ENCODE assay signal across 8 mouse cellular contexts in the genomic region with DNA sequence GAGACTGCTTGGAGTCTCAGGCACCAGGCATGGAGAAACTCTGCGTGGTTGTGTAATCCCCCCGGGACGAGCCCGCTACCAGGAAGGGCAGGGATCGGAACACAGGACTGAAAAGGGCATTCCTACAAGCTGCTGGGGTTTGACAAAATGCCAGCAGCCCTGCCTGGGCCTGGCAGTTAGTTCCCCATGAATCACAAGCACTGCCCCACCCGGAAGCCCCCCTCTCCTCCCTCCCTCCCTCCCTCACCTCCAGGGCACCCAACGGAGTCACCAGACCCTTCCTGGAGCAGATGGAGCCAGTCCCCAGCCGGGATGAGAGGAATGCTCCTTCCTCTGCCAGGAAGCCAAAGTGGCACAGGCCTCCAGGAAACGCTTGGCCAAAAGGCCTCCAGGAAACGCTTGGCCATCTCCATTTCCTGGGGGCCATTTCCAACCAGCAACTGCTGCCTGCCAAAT. TPM values are rescaled to one million over a fixed set of nuclear protein-coding genes. Genes with fewer than 3 reads are reported as not detected.
DNase-seq lines count a peak whose midpoint lies in the region; ATAC-seq and TF ChIP-seq lines count a peak whose summit lies in the region.

No protein-coding gene starts in this region.

- no peaks in the 10 kb centered on the region for H3K27me3 ChIP-seq in hindbrain, postnatal 0 days (ENCODE audit: insufficient read depth, low read length)
- H3K27me3 ChIP-seq in liver, embryonic 15.5 days, result no peaks in the 10 kb centered on the region
- no peaks in the 10 kb centered on the region for H3K27me3 ChIP-seq in small intestine, adult 2 months (ENCODE audit: control insufficient read depth, insufficient read depth, low read length)

- DNase-seq in layer of hippocampus, adult 11-12 months (ENCODE audit: low spot score), result peak; percentile 63
- no peak for DNase-seq in layer of hippocampus, postnatal 36 days
- peak; percentile 90 for DNase-seq in adrenal gland, postnatal 14 days
- DNase-seq in gastrocnemius, adult 2 months, result peak; percentile 88
- peak; percentile 81 for DNase-seq in hindbrain, postnatal 0 days (ENCODE audit: low spot score)
- no peak for DNase-seq in yolk sac, embryonic 10.5 days (ENCODE audit: low spot score)

- no peak for TF ChIP-seq POLR2A in small intestine, adult 2 months (IDR thresholded peaks at IDR 0.05; ENCODE audit: low read depth, low read length)

- H3K4me2 ChIP-seq in hindbrain, postnatal 0 days (ENCODE audit: low read depth, low read length), result 0 out of 2 replicates have a peak overlapping the region, but pooled peaks have one; percentile 0
- H3K4me2 ChIP-seq in liver, embryonic 15.5 days, result peak overlapping the region; percentile 40

- H3K9me3 ChIP-seq in hindbrain, postnatal 0 days (ENCODE audit: low read length), result no peaks in the 10 kb centered on the region
- H3K9me3 ChIP-seq in liver, embryonic 15.5 days (replicated peaks), result no peaks in the 10 kb centered on the region

- intact Hi-C loops in gastrocnemius, adult 2 months (cut with DNase I), result no loop called here

- H3K36me3 ChIP-seq in hindbrain, postnatal 0 days (ENCODE audit: insufficient read depth, low read length), result no peaks in the 10 kb centered on the region
- H3K36me3 ChIP-seq in liver, embryonic 15.5 days (replicated peaks), result peaks cover 27% of the 10 kb centered on the region; the same call in 1 of the 2 replicates
- no peaks in the 10 kb centered on the region for H3K36me3 ChIP-seq in small intestine, adult 2 months (ENCODE audit: control insufficient read depth, insufficient read depth, low read length)

- peak overlapping the region; percentile 85 for H3K27ac ChIP-seq in gastrocnemius, adult 2 months
- H3K27ac ChIP-seq in hindbrain, postnatal 0 days, result peak overlapping the region; percentile 64
- H3K27ac ChIP-seq in liver, embryonic 15.5 days (replicated peaks), result peak overlapping the region; percentile 71
- H3K27ac ChIP-seq in small intestine, adult 2 months (ENCODE audit: insufficient read depth, low read depth, low read length), result peak overlapping the region; percentile 43

- no peak overlapping the region for H3K9ac ChIP-seq in hindbrain, postnatal 0 days (replicated peaks; ENCODE audit: low read length)
- no peak overlapping the region; the same call in 1 of the 2 replicates for H3K9ac ChIP-seq in liver, embryonic 15.5 days

- WGBS in hindbrain, postnatal 0 days, result 30% methylated on average over 10 of the region's 10 CpGs
- 24% methylated on average over 10 of the region's 10 CpGs for WGBS in liver, embryonic 15.5 days (ENCODE audit: insufficient replicate concordance)
- WGBS in small intestine, adult 2 months, result 44% methylated on average over 10 of the region's 10 CpGs

- peak; percentile 67 for ATAC-seq in hindbrain, postnatal 0 days
- ATAC-seq in liver, embryonic 15.5 days (ENCODE audit: insufficient read depth), result no peak

- H3K4me3 ChIP-seq in gastrocnemius, adult 2 months, result peak overlapping the region; percentile 47
- H3K4me3 ChIP-seq in hindbrain, postnatal 0 days (ENCODE audit: low read length), result no peak overlapping the region
- no peak overlapping the region for H3K4me3 ChIP-seq in liver, embryonic 15.5 days (replicated peaks)
- no peak overlapping the region for H3K4me3 ChIP-seq in small intestine, adult 2 months (ENCODE audit: low read depth, low read length)

- TF ChIP-seq CTCF in gastrocnemius, adult 2 months (IDR thresholded peaks at IDR 0.05), result no peak
- TF ChIP-seq CTCF in hindbrain, postnatal 0 days (IDR thresholded peaks at IDR 0.05; ENCODE audit: low read depth), result no peak
- no peak for TF ChIP-seq CTCF in small intestine, adult 2 months (IDR thresholded peaks at IDR 0.05; ENCODE audit: extremely low read depth, insufficient read length, insufficient replicate concordance, low read depth, low read length)

- H3K4me1 ChIP-seq in hindbrain, postnatal 0 days (ENCODE audit: insufficient read depth, low read length), result no peaks in the 10 kb centered on the region
- peaks cover 49% of the 10 kb centered on the region for H3K4me1 ChIP-seq in liver, embryonic 15.5 days (replicated peaks)
- H3K4me1 ChIP-seq in small intestine, adult 2 months (ENCODE audit: control insufficient read depth, insufficient read depth, insufficient read length, low read length), result peaks cover 10% of the 10 kb centered on the region

RNA-seq across cellular contexts. Expression of gene Camkk2, which starts 8.4 kb away (rescaled TPM):
- total RNA-seq in layer of hippocampus, postnatal 36 days (2021), result 100 to 1,000 TPM; 108 to 109 TPM
- total RNA-seq in adrenal gland, postnatal 14 days (2021), result 21.3 and 30.5 TPM in 2 replicates
- total RNA-seq in gastrocnemius, adult 2 months (2021), result 1 to 10 TPM; 3.6 to 5.2 TPM
- 82.0 and 112 TPM in 2 replicates for total RNA-seq in hindbrain, postnatal 0 days (2014; rRNA removed)
- polyA plus RNA-seq in hindbrain, postnatal 0 days (2015; fragmentation: Nextera tagmentation; extraction: Ambion mirVana), result 61.8 and 65.3 TPM in 2 replicates
- 8.9 and 11.4 TPM in 2 replicates for polyA plus RNA-seq in liver, embryonic 15.5 days (2015; fragmentation: Nextera tagmentation; extraction: Ambion mirVana)
- 6.8 and 6.9 TPM in 2 replicates for polyA plus RNA-seq in small intestine, adult 2 months (2012; rRNA removed)

RNA-seq across cellular contexts. Expression of gene Anapc5, which starts 50.3 kb away (rescaled TPM):
- total RNA-seq in layer of hippocampus, postnatal 36 days (2021), result 100 to 1,000 TPM; 193 to 202 TPM
- 173 and 195 TPM in 2 replicates for total RNA-seq in adrenal gland, postnatal 14 days (2021)
- total RNA-seq in gastrocnemius, adult 2 months (2021), result 100 to 1,000 TPM; 366 to 502 TPM
- 446 and 449 TPM in 2 replicates for total RNA-seq in hindbrain, postnatal 0 days (2014; rRNA removed)
- 416 and 426 TPM in 2 replicates for polyA plus RNA-seq in hindbrain, postnatal 0 days (2015; fragmentation: Nextera tagmentation; extraction: Ambion mirVana)
- 220 and 221 TPM in 2 replicates for polyA plus RNA-seq in liver, embryonic 15.5 days (2015; fragmentation: Nextera tagmentation; extraction: Ambion mirVana)
- 54.8 and 94.7 TPM in 2 replicates for polyA plus RNA-seq in small intestine, adult 2 months (2012; rRNA removed)

Comparison
In these comparisons a context has a peak if more than half of its experiments do, and no peak if none do; other contexts are left out.
1. DNase-seq: peak in layer of hippocampus, adult 11-12 months (single experiment), adrenal gland, postnatal 14 days (single experiment), gastrocnemius, adult 2 months (single experiment) and hindbrain, postnatal 0 days (single experiment); none in layer of hippocampus, postnatal 36 days (0 of 2) and yolk sac, embryonic 10.5 days (single experiment).
2. Peak in every context shown above with its lines, with median percentiles within 50 percentile points of each other: H3K27ac ChIP-seq.